10 mouse cellular contexts compared by ENCODE assay signal in the genomic region with DNA sequence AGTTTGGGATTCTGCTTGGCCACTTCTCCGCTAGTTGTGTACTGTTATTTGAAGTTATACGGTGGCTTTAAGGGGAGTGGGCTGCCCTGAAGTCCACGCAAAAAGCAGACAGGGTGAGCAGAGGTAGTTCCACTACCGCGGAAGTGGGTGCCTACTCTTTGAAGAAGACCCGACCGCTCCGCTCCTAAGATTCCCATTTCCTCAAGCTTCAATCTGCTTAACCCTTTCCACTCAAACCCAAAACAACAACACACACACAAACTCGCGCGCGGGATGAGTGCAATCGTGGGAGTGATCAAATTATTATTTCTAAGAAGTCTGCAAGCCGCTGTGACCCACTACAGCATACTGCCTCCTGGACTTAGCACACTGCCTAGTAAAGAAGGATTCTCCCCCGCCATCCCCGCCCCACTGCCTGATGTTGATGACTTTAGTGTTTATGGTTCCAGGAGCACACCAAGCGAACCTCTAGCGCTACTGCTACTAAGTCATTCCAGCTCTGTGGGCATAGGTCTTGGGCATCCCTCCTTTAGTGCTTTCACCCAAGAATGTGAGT. TPM values are rescaled to one million over a fixed set of nuclear protein-coding genes. Genes with fewer than 3 reads are reported as not detected.
DNase-seq lines count a peak whose midpoint lies in the region; ATAC-seq and TF ChIP-seq lines count a peak whose summit lies in the region.
"Had no signal": no experiment of that assay in that cellular context is flagged by ENCODE, and none has a peak within 500 bp of the region (broad histone marks: within the 10 kb centered on the region; RNA-seq: fewer than 3 reads in every experiment).

No protein-coding gene starts in this region.

- H3K27me3 ChIP-seq in heart, embryonic 12.5 days (replicated peaks): peaks cover 45% of the 10 kb centered on the region
- H3K27me3 ChIP-seq in forebrain, embryonic 12.5 days: peaks cover 24% of the 10 kb centered on the region
- peaks cover 60% of the 10 kb centered on the region for H3K27me3 ChIP-seq in midbrain, embryonic 10.5 days (ENCODE audit: low read depth, poor library complexity, severe bottlenecking)

- DNase-seq in heart, postnatal 25 days (ENCODE audit: low spot score): no peak
- DNase-seq in ES-E14 (ENCODE audit: low read depth, low spot score): peak; percentile 16
- DNase-seq in midbrain, embryonic 10.5 days (ENCODE audit: low spot score): peak; percentile 28
- no peak for DNase-seq in adrenal gland, postnatal 4 days (ENCODE audit: low spot score in 2 of 2)
- DNase-seq in layer of hippocampus, postnatal 25 days (ENCODE audit: extremely low spot score in 1 of 2, low spot score in 1 of 2): no peak
- DNase-seq: spleen, adult 18-20 months had no signal

- 0 out of 2 replicates have a peak overlapping the region, but pooled peaks have one; percentile 44 for H3K9ac ChIP-seq in heart, embryonic 12.5 days
- H3K9ac ChIP-seq in ES-E14 (ENCODE audit: insufficient read depth, low read depth, low read length, poor library complexity, severe bottlenecking): no peak overlapping the region
- H3K9ac ChIP-seq in forebrain, embryonic 12.5 days: peak overlapping the region; percentile 58

- no peaks in the 10 kb centered on the region for H3K36me3 ChIP-seq in heart, embryonic 12.5 days
- no peaks in the 10 kb centered on the region for H3K36me3 ChIP-seq in ES-E14 (ENCODE audit: control insufficient read depth, insufficient read depth, low read length, poor library complexity, severe bottlenecking)
- H3K36me3 ChIP-seq in forebrain, embryonic 12.5 days (replicated peaks): no peaks in the 10 kb centered on the region
- no peaks in the 10 kb centered on the region for H3K36me3 ChIP-seq in midbrain, embryonic 10.5 days

- H3K9me3 ChIP-seq in heart, embryonic 12.5 days (replicated peaks): no peaks in the 10 kb centered on the region
- no peaks in the 10 kb centered on the region for H3K9me3 ChIP-seq in ES-E14 (ENCODE audit: control insufficient read depth, insufficient read depth, low read depth, low read length)
- no peaks in the 10 kb centered on the region for H3K9me3 ChIP-seq in forebrain, embryonic 12.5 days
- no peaks in the 10 kb centered on the region for H3K9me3 ChIP-seq in midbrain, embryonic 10.5 days (replicated peaks)

- H3K27ac ChIP-seq in heart, embryonic 12.5 days (ENCODE audit: poor library complexity, severe bottlenecking): no peak overlapping the region
- H3K27ac ChIP-seq in ES-E14 (ENCODE audit: insufficient read depth, low read depth, low read length, poor library complexity, severe bottlenecking): no peak overlapping the region
- no peak overlapping the region for H3K27ac ChIP-seq in forebrain, embryonic 12.5 days
- no peak overlapping the region for H3K27ac ChIP-seq in midbrain, embryonic 10.5 days (replicated peaks)

- H3K4me3 ChIP-seq in heart, embryonic 12.5 days: peak overlapping the region; percentile 59
- peak overlapping the region; percentile 82 to 84 for H3K4me3 ChIP-seq in ES-E14 (ENCODE audit: insufficient read depth in 1 of 2, low read depth in 1 of 2, low read length in 2 of 2, poor library complexity in 1 of 2, severe bottlenecking in 1 of 2)
- peak overlapping the region; percentile 69 for H3K4me3 ChIP-seq in forebrain, embryonic 12.5 days (replicated peaks)
- peak overlapping the region; percentile 80 for H3K4me3 ChIP-seq in midbrain, embryonic 10.5 days

- no peak for ATAC-seq in heart, embryonic 12.5 days (ENCODE audit: insufficient number of reproducible peaks, low FRiP score)
- no peak for ATAC-seq in forebrain, embryonic 12.5 days (ENCODE audit: low FRiP score)
- ATAC-seq in megakaryocyte-erythroid progenitor cell, adult 5-6 weeks (replicated peaks; ENCODE audit: low FRiP score, low TSS enrichment, poor library complexity, severe bottlenecking): no peak

- in situ Hi-C loops in ES-E14 (cut with MboI; ENCODE audit: low sequenced_read_pairs in 2 of 2, unreplicated experiment in 2 of 2): no loop called here

- peak overlapping the region; percentile 97 for H3K4me2 ChIP-seq in heart, embryonic 12.5 days
- peak overlapping the region; percentile 93 for H3K4me2 ChIP-seq in forebrain, embryonic 12.5 days

- under 1% methylated on average over 18 of the region's 18 CpGs for WGBS in heart, embryonic 12.5 days
- WGBS in forebrain, embryonic 12.5 days: under 1% methylated on average over 18 of the region's 18 CpGs
- WGBS in midbrain, embryonic 10.5 days: 1% methylated on average over 18 of the region's 18 CpGs

- peaks cover 10% of the 10 kb centered on the region for H3K4me1 ChIP-seq in heart, embryonic 12.5 days (replicated peaks)
- peaks cover 0 to 2% of the 10 kb centered on the region in 2 experiments; a peak in 1 of 4 replicates for H3K4me1 ChIP-seq in ES-E14 (ENCODE audit: control insufficient read depth in 2 of 2, insufficient read depth in 2 of 2, low read length in 2 of 2, poor library complexity in 1 of 2)
- H3K4me1 ChIP-seq in forebrain, embryonic 12.5 days: peaks cover 15% of the 10 kb centered on the region
- H3K4me1 ChIP-seq in midbrain, embryonic 10.5 days: peaks cover 24% of the 10 kb centered on the region

- intact Hi-C loops in heart, postnatal 25 days (cut with DNase I): no loop called here

TF ChIP-seq in ES-E14, 5 proteins besides CTCF, POLR2A, EP300 and RAD21:
- TF ChIP-seq ZC3H11A (IDR thresholded peaks at IDR 0.05; ENCODE audit: borderline replicate concordance, low read depth, low read length) (no peak), CHD2 (IDR thresholded peaks at IDR 0.05; ENCODE audit: low read depth, low read length) (no peak), HCFC1 (IDR thresholded peaks at IDR 0.05; ENCODE audit: borderline replicate concordance, insufficient read depth, low read length) (no peak), MAFK (IDR thresholded peaks at IDR 0.05; ENCODE audit: insufficient read depth, low read depth, low read length) (no peak), ZNF384 (IDR thresholded peaks at IDR 0.05; ENCODE audit: low read depth, low read length) (no peak)

RNA-seq across cellular contexts. Expression of gene Hs3st5, which starts 1.5 kb away (rescaled TPM):
- polyA plus RNA-seq in heart, embryonic 12.5 days (2016; fragmentation: Nextera tagmentation; extraction: Ambion mirVana): 0.17 and 0.26 TPM in 2 replicates
- 1 to 10 TPM; 1.8 to 1.9 TPM for total RNA-seq in heart, postnatal 25 days (2021)
- total RNA-seq in ES-E14 (2012; rRNA removed): 0.13 and 0.21 TPM in 2 replicates
- polyA plus RNA-seq in forebrain, embryonic 12.5 days (2016; fragmentation: Nextera tagmentation; extraction: Ambion mirVana): 3.8 and 4.1 TPM in 2 replicates
- polyA plus RNA-seq in midbrain, embryonic 10.5 days (2016; fragmentation: Nextera tagmentation; extraction: Ambion mirVana): 1.3 and 1.9 TPM in 2 replicates
- total RNA-seq in adrenal gland, postnatal 4 days (2021): 1 to 10 TPM; 2.9 to 4.4 TPM
- 1 to 10 TPM; 1.6 to 1.9 TPM for total RNA-seq in layer of hippocampus, postnatal 25 days (2021)
- total RNA-seq in megakaryocyte-erythroid progenitor cell, adult 5-6 weeks (2014; fragmentation: Nextera tagmentation): not detected in 2 replicates
- total RNA-seq in megakaryocyte-erythroid progenitor cell, adult 5-6 weeks (2017): not detected in 2 replicates
- total RNA-seq: MEL had no signal

Comparison
In these comparisons a context has a peak if more than half of its experiments do, and no peak if none do; other contexts are left out.
1. DNase-seq: peak in ES-E14 (single experiment) and midbrain, embryonic 10.5 days (single experiment); none in heart, postnatal 25 days (single experiment), adrenal gland, postnatal 4 days (0 of 2) and layer of hippocampus, postnatal 25 days (0 of 2).
2. Peak in every context shown above with its lines, with median percentiles within 50 percentile points of each other: H3K4me3 ChIP-seq.